Mouse (Mus musculus): ENCODE measurements at regions not wholly inside any gene's neighbourhood (a gene's known extent, or its start where the extent isn't known, plus 50 kb on each side); places are given as distances from the start of the nearest gene placed in this dataset.

- TF ChIP-seq CTCF (IDR thresholded peaks at IDR 0.05; ENCODE audit: low read depth) (no peak), EP300 (optimal IDR thresholded peaks at IDR 0.05) (no peak)
These were observed 1199.8 kb downstream of the Mat2b start for GRCm38 (mm10) chr11:39495253-39495652.
